Mouse (Mus musculus): ENCODE results near the gene Nrros. TPM values are rescaled to one million over a fixed set of nuclear protein-coding genes. Genes with fewer than 3 reads are reported as not detected.

Gene Nrros
- polyA plus RNA-seq (2015; fragmentation: Nextera tagmentation; extraction: Ambion mirVana), result 6.6 and 22.3 TPM in 2 replicates

- peaks cover 8% of the 10 kb centered on the region for H3K4me1 ChIP-seq
- H3K9ac ChIP-seq (replicated peaks), result peak within 1 kb of the TSS; percentile 41
- peak within 1 kb of the TSS; percentile 72 for H3K4me2 ChIP-seq
- no peak within 1 kb of the TSS for H3K27ac ChIP-seq (replicated peaks)
- no peaks in the 10 kb centered on the region for H3K9me3 ChIP-seq (replicated peaks)
- ATAC-seq (ENCODE audit: low FRiP score), result no peak
- WGBS, result 5% methylated on average over 25 of the region's 25 CpGs
- no peaks in the 10 kb centered on the region for H3K36me3 ChIP-seq
- peak within 1 kb of the TSS; percentile 39 for H3K4me3 ChIP-seq (replicated peaks)
- 0 out of 2 replicates have a peak, but pooled peaks cover 4% of the 10 kb centered on the region for H3K27me3 ChIP-seq (replicated peaks)
These were observed at the start of gene Nrros for GRCm38 (mm10) chr16:32165281-32165821. Gene Nrros, minus strand, starts transcription at chr16:32165594.

- Histone ChIP-seq H3K4me1 (no peaks in the 10 kb centered on the region), H3K4me2 (no peak overlapping the region), H3K36me3 (no peaks in the 10 kb centered on the region), H3K9ac (replicated peaks) (no peak overlapping the region), H3K27ac (replicated peaks) (no peak overlapping the region), H3K27me3 (replicated peaks) (no peaks in the 10 kb centered on the region), H3K9me3 (replicated peaks) (no peaks in the 10 kb centered on the region), H3K4me3 (replicated peaks) (no peak overlapping the region)
- WGBS, result 85% methylated on average over 17 of the region's 17 CpGs
- no peak for ATAC-seq (ENCODE audit: low FRiP score)
These were observed 49.6 kb upstream of the Nrros start for GRCm38 (mm10) chr16:32214804-32215576.

DNA sequence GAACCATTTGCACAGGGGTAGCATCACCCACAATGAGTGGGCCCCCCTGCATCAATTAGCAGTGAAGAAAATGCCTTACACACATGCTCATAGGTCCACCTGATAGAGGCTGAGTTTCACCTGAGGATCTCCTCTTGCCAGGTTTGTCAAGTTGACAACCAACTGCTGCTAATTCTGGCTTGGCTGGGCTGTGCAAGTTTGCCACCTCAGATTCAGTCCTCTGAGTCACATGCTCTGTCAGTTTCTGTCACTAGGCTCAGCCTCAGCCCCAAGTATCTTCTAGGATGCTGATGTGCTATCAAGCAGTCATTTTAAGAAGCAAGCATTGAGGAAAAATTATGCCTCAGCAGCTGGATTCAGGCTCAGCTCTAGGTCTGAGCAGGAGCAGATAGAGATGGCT, 48.8 kb upstream of the Nrros start:
- ATAC-seq (ENCODE audit: low FRiP score), result no peak
- Histone ChIP-seq H3K36me3 (no peaks in the 10 kb centered on the region), H3K9ac (replicated peaks) (no peak overlapping the region), H3K4me2 (no peak overlapping the region), H3K4me3 (replicated peaks) (no peak overlapping the region), H3K4me1 (no peaks in the 10 kb centered on the region), H3K27ac (replicated peaks) (no peak overlapping the region), H3K9me3 (replicated peaks) (no peaks in the 10 kb centered on the region), H3K27me3 (replicated peaks) (no peaks in the 10 kb centered on the region)

DNA sequence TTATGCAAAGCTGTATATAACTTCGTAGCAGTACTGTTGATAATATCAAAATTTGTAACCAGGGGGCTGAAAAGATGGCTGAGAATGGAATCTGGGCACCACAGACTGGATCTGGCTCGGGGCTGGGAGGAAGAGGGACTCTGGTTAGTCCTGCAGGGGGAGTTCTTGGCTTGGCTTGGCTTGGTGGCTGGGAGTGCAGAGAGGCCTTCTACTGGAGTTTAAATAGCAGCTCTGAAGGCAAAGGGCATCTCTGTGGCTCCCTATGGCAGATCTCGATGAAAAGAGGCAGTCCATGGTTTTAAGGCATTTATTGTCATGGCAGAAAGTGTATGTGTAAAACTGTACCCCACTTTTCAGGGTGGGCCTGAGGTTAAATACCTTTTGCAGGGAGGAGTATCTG, 39.5 kb upstream of the Nrros start:
- Histone ChIP-seq H3K9ac (replicated peaks) (no peak overlapping the region), H3K4me2 (no peak overlapping the region), H3K4me1 (no peaks in the 10 kb centered on the region), H3K36me3 (no peaks in the 10 kb centered on the region), H3K27ac (replicated peaks) (no peak overlapping the region), H3K27me3 (replicated peaks) (0 out of 2 replicates have a peak, but pooled peaks cover 3% of the 10 kb centered on the region), H3K9me3 (replicated peaks) (no peaks in the 10 kb centered on the region), H3K4me3 (replicated peaks) (no peak overlapping the region)
- WGBS, result 68% methylated on average over 3 of the region's 3 CpGs
- no peak for ATAC-seq (ENCODE audit: low FRiP score)

DNA sequence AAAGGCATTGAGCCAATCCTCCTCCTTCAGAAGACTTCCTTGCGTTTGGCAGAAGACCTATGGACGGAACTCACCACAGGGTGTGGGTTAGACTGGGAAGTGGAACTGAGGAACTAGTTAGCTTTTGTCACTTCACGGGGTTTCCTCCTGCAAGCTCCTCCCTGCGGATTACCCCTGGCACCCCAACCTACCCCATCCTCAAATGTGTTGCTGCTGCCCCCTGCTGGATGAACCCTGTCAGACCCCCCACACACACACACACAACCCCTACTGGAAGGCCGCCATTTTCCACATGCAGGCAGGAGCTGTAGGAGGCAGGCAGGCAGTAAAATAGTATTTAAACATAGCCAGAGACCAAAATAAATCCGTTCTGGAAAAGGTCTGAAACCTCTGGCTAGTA, 37.3 kb upstream of the Nrros start:
- Histone ChIP-seq H3K4me3 (replicated peaks) (no peak overlapping the region), H3K27me3 (replicated peaks) (0 out of 2 replicates have a peak, but pooled peaks cover 3% of the 10 kb centered on the region), H3K36me3 (no peaks in the 10 kb centered on the region), H3K9me3 (replicated peaks) (no peaks in the 10 kb centered on the region), H3K4me2 (no peak overlapping the region), H3K27ac (replicated peaks) (no peak overlapping the region), H3K4me1 (no peaks in the 10 kb centered on the region), H3K9ac (replicated peaks) (no peak overlapping the region)
- no peak for ATAC-seq (ENCODE audit: low FRiP score)
- 79% methylated on average over 6 of the region's 6 CpGs for WGBS

DNA sequence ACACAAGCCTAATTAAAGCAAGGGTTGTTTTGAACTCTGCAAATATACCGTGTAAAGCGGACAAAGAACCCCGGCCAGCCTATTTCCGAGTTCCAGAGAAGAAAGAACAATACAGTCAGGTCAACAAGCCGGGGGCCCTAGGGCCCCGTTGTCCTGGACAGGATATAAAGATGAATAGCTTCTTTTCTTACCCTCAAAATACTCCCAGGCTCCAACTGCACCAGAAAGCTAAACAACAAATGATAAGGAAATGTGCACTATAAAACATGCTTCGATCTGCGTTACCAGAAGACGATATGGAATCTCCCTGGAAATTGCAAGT, 35.6 kb upstream of the Nrros start:
- H3K4me3 ChIP-seq (replicated peaks), result peak overlapping the region; percentile 12
- H3K9ac ChIP-seq (replicated peaks), result no peak overlapping the region
- ATAC-seq (ENCODE audit: low FRiP score), result no peak
- no peaks in the 10 kb centered on the region for H3K36me3 ChIP-seq
- H3K4me1 ChIP-seq, result no peaks in the 10 kb centered on the region
- H3K27ac ChIP-seq (replicated peaks), result 0 out of 2 replicates have a peak overlapping the region, but pooled peaks have one; percentile 33
- H3K4me2 ChIP-seq, result peak overlapping the region; percentile 44
- no peaks in the 10 kb centered on the region for H3K9me3 ChIP-seq (replicated peaks)
- WGBS, result 35% methylated on average over 9 of the region's 9 CpGs
- H3K27me3 ChIP-seq (replicated peaks), result 0 out of 2 replicates have a peak, but pooled peaks cover 1% of the 10 kb centered on the region

- no peaks in the 10 kb centered on the region for H3K9me3 ChIP-seq (replicated peaks)
- ATAC-seq (ENCODE audit: low FRiP score), result no peak
- no peaks in the 10 kb centered on the region for H3K36me3 ChIP-seq
- H3K4me1 ChIP-seq, result no peaks in the 10 kb centered on the region
- peak overlapping the region; percentile 38; the same call in 1 of the 2 replicates for H3K27ac ChIP-seq (replicated peaks)
- peak overlapping the region; percentile 12 for H3K4me3 ChIP-seq (replicated peaks)
- WGBS, result 54% methylated on average over 21 of the region's 21 CpGs
- H3K4me2 ChIP-seq, result peak overlapping the region; percentile 44
- H3K27me3 ChIP-seq (replicated peaks), result no peaks in the 10 kb centered on the region
- H3K9ac ChIP-seq (replicated peaks), result no peak overlapping the region
These were observed 35.0 kb upstream of the Nrros start for GRCm38 (mm10) chr16:32200256-32201003.

DNA sequence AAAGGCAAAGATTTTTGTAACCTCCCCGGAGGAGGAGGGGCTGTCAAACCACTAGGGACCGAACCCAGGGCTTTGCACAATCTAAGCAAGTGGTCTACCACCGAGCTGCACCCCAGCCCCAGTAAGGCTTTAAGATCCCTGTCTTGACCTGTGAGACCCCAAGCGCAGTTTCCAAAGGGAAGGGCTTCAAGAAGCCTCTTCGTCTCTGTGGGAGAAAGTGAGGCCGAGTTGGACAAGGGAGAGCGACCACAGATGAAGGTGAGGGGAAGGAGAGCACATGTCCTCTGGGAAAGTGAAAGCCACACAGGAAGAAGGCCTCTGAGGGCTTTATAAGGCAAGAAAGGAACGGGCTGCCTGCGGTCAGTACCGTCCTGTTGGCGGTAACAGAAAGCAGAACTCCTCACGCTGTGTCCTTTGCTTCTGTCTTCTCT, 24.6 kb upstream of the Nrros start:
- Histone ChIP-seq H3K27ac (replicated peaks) (no peak overlapping the region), H3K36me3 (no peaks in the 10 kb centered on the region), H3K4me1 (no peaks in the 10 kb centered on the region), H3K9ac (replicated peaks) (no peak overlapping the region), H3K4me3 (replicated peaks) (no peak overlapping the region), H3K9me3 (replicated peaks) (no peaks in the 10 kb centered on the region), H3K27me3 (replicated peaks) (no peaks in the 10 kb centered on the region), H3K4me2 (no peak overlapping the region)
- WGBS, result 63% methylated on average over 12 of the region's 12 CpGs
- ATAC-seq (ENCODE audit: low FRiP score), result no peak

DNA sequence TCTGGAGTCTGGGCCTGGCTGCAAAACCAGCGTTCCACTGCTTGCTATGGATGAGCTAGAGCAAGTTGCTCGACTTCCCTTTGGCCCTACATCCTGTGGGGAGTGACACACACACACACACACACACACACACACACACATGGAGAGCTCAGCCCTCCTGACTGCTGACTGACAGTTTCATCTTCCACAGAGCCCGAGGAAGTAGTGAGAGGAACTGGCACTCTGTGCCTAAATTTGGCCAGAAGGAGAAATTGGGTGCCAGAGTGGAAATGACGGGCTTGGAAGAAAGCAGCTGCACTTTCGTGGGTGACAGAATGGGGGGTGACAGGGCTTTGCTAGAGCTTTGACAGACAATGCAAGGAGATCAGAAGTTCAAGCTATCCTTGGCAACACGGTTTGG, 23.7 kb upstream of the Nrros start:
- Histone ChIP-seq H3K36me3 (no peaks in the 10 kb centered on the region), H3K4me2 (no peak overlapping the region), H3K4me1 (no peaks in the 10 kb centered on the region), H3K27me3 (replicated peaks) (no peaks in the 10 kb centered on the region), H3K9ac (replicated peaks) (no peak overlapping the region), H3K4me3 (replicated peaks) (no peak overlapping the region), H3K9me3 (replicated peaks) (no peaks in the 10 kb centered on the region), H3K27ac (replicated peaks) (no peak overlapping the region)
- no peak for ATAC-seq (ENCODE audit: low FRiP score)
- 73% methylated on average over 6 of the region's 6 CpGs for WGBS

- H3K9ac ChIP-seq (replicated peaks), result no peak overlapping the region
- H3K9me3 ChIP-seq (replicated peaks), result no peaks in the 10 kb centered on the region
- H3K4me3 ChIP-seq (replicated peaks), result no peak overlapping the region
- H3K27ac ChIP-seq (replicated peaks), result no peak overlapping the region
- H3K4me1 ChIP-seq, result no peaks in the 10 kb centered on the region
- no peaks in the 10 kb centered on the region for H3K27me3 ChIP-seq (replicated peaks)
- no peak overlapping the region for H3K4me2 ChIP-seq
- 95% methylated on average over 5 of the region's 5 CpGs for WGBS
- no peak for ATAC-seq (ENCODE audit: low FRiP score)
- H3K36me3 ChIP-seq, result no peaks in the 10 kb centered on the region
These were observed 20.7 kb upstream of the Nrros start for GRCm38 (mm10) chr16:32186056-32186455.

GRCm38 (mm10) chr16:32179333-32179901, 14.0 kb upstream of the Nrros start, which contains the start of gene Bex6:
Gene Bex6, plus strand, starts transcription at chr16:32179823.
- no peak within 1 kb of the TSS for H3K27ac ChIP-seq (replicated peaks)
- H3K4me2 ChIP-seq, result no peak within 1 kb of the TSS
- H3K9ac ChIP-seq (replicated peaks), result no peak within 1 kb of the TSS
- no peaks in the 10 kb centered on the region for H3K27me3 ChIP-seq (replicated peaks)
- no peaks in the 10 kb centered on the region for H3K4me1 ChIP-seq
- no peaks in the 10 kb centered on the region for H3K9me3 ChIP-seq (replicated peaks)
- WGBS, result 93% methylated on average over 6 of the region's 6 CpGs
- H3K36me3 ChIP-seq, result no peaks in the 10 kb centered on the region
- H3K4me3 ChIP-seq (replicated peaks), result no peak within 1 kb of the TSS
- no peak for ATAC-seq (ENCODE audit: low FRiP score)

All from neural tube, embryonic 15.5 days (tissue).